Mouse (Mus musculus) megakaryocyte, embryonic 14.5 days (primary cell): ENCODE data around the gene Slco1c1.

Source experiments
- FLI1 ChIP-seq: IDR thresholded peaks from 2 replicates; pipeline ENCODE4 v1.6.1; 2012; ENCODE audit warnings: low read length, inconsistent platforms, mixed read lengths
- GATA1 ChIP-seq: IDR thresholded peaks from 3 replicates; pipeline ENCODE4 v1.6.1; 2012; ENCODE audit warnings: mixed read lengths, low read length, inconsistent platforms, borderline replicate concordance

GRCm38 (mm10) chr6:141558118-141558517, 34.0 kb downstream of the Slco1c1 start:
- TF ChIP-seq GATA1, result no peak
- no peak for TF ChIP-seq FLI1
